In genomic region chr3:146964384-146964783, GRCm38 (mm10) we compare ENCODE assay signal across 21 mouse cellular contexts.
"Had no signal": no experiment of that assay in that cellular context is flagged by ENCODE, and none has a peak within 500 bp of the region (broad histone marks: within the 10 kb centered on the region; RNA-seq: fewer than 3 reads in every experiment).

No protein-coding gene starts in this region.

- H3K9me3 ChIP-seq: limb, embryonic 12.5 days; limb, embryonic 15.5 days; liver, embryonic 12.5 days; liver, embryonic 15.5 days; lung, embryonic 15.5 days; midbrain, embryonic 12.5 days; midbrain, embryonic 15.5 days; neural tube, embryonic 12.5 days; neural tube, embryonic 15.5 days had no signal

- DNase-seq: kidney, adult 2 months; kidney, postnatal 25 days; left cerebral cortex, postnatal 4 days; lung, adult 18-20 months; lung, postnatal 10 days; lung, postnatal 36 days; right cerebral cortex, postnatal 4 days; thymus, adult 2 months; thymus, postnatal 14 days; thymus, postnatal 4 days had no signal

- ATAC-seq: liver, embryonic 12.5 days; midbrain, embryonic 15.5 days had no signal

- H3K9ac ChIP-seq: limb, embryonic 12.5 days; limb, embryonic 15.5 days; liver, embryonic 12.5 days; liver, embryonic 15.5 days; lung, embryonic 15.5 days; midbrain, embryonic 12.5 days; midbrain, embryonic 15.5 days; neural tube, embryonic 12.5 days; neural tube, embryonic 15.5 days had no signal

- H3K4me3 ChIP-seq: limb, embryonic 12.5 days; limb, embryonic 15.5 days; liver, embryonic 12.5 days; liver, embryonic 15.5 days; lung, embryonic 15.5 days; midbrain, embryonic 12.5 days; midbrain, embryonic 15.5 days; neural tube, embryonic 12.5 days; neural tube, embryonic 15.5 days had no signal

- H3K4me1 ChIP-seq: limb, embryonic 12.5 days; limb, embryonic 15.5 days; liver, embryonic 12.5 days; liver, embryonic 15.5 days; lung, embryonic 15.5 days; midbrain, embryonic 15.5 days; neural tube, embryonic 12.5 days; neural tube, embryonic 15.5 days had no signal

- H3K27ac ChIP-seq: kidney, postnatal 0 days; limb, embryonic 12.5 days; limb, embryonic 15.5 days; liver, embryonic 12.5 days; liver, embryonic 15.5 days; lung, embryonic 15.5 days; midbrain, embryonic 12.5 days; midbrain, embryonic 15.5 days; neural tube, embryonic 12.5 days; neural tube, embryonic 15.5 days; stomach, postnatal 0 days had no signal

- H3K4me2 ChIP-seq: limb, embryonic 12.5 days; limb, embryonic 15.5 days; liver, embryonic 12.5 days; liver, embryonic 15.5 days; lung, embryonic 15.5 days; midbrain, embryonic 12.5 days; midbrain, embryonic 15.5 days; neural tube, embryonic 12.5 days; neural tube, embryonic 15.5 days had no signal

- H3K36me3 ChIP-seq: limb, embryonic 12.5 days; limb, embryonic 15.5 days; liver, embryonic 12.5 days; liver, embryonic 15.5 days; lung, embryonic 15.5 days had no signal

- H3K27me3 ChIP-seq: limb, embryonic 12.5 days; limb, embryonic 15.5 days; liver, embryonic 12.5 days; liver, embryonic 15.5 days; lung, embryonic 15.5 days; midbrain, embryonic 12.5 days; midbrain, embryonic 15.5 days; neural tube, embryonic 12.5 days; neural tube, embryonic 15.5 days had no signal
